Mouse (Mus musculus): ENCODE measurements around the gene Mfsd4b1.

DNA sequence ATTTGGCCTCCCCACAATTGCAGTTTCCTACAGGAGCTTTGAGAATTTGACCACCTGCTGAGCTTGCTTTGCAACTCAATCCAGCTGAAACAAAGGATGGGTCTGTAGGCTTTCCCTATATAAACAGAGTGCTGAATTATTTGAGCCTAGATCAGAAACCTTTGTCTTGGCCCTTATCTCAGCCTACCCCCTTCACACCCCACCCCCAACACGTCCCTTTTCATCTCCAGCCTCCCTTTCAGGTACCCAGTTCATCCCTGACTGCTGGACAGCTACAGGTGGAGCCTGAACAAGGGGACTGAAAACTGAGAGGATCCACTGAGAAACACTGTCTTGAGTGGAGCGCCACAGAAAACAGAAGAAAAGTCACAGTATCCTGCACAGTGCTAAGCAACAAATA, 49.3 kb downstream of the Mfsd4b1 start:
- TF ChIP-seq CTCF (IDR thresholded peaks at IDR 0.05; ENCODE audit: insufficient read depth, low read length) (no peak), POLR2A (IDR thresholded peaks at IDR 0.05; ENCODE audit: borderline replicate concordance, extremely low read depth, low read depth, low read length) (no peak)
